Mouse (Mus musculus): ENCODE measurements at regions not wholly inside any gene's neighbourhood (a gene's known extent, or its start where the extent isn't known, plus 50 kb on each side); places are given as distances from the start of the nearest gene placed in this dataset.

DNA sequence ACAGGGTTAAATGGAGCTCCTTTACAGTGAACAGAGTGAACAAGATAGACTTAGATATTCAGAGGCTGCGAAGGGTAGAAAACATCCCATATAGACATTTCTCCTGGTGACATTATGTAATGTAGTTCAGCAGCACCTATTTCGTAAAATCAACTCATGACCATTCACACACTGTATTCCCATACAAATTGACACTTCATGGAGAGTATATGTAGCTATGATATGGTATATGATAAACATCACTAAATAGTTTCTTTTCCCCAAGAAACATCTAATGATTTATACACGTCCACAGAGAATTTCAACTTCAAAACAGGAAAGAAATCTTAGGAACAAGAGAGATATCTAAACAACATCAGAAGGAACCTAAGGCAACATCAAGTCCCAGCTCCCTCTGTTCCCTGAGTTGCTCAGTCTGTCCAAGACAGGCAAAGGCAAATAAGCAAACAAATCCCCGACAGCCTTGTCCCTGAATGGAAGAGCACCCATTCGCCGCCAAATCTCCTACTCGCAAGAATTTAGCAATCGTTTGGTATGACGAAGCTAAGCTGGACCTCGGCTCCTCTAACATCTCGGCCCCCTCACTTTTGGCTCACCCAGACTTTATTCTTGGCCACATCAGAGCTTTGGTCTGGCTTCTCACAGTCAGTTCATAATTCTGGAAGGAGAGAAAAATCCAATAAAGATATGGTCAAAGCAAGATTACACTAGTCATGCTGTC, 148.0 kb downstream of the Cox18 start:
- H3K9me3 ChIP-seq (replicated peaks; ENCODE audit: control insufficient read depth, low read length) = no peaks in the 10 kb centered on the region
- TF ChIP-seq EP300 (IDR thresholded peaks at IDR 0.05; ENCODE audit: low read depth) (no peak), CTCF (IDR thresholded peaks at IDR 0.05; ENCODE audit: low read depth) (no peak)
- H3K36me3 ChIP-seq (replicated peaks; ENCODE audit: control insufficient read depth, insufficient read depth, low read length) = no peaks in the 10 kb centered on the region
- H3K9ac ChIP-seq (replicated peaks; ENCODE audit: low read depth, low read length) = no peak overlapping the region
- H3K27me3 ChIP-seq (ENCODE audit: control insufficient read depth, insufficient read depth, low read length) = no peaks in the 10 kb centered on the region
- no peak overlapping the region for H3K27ac ChIP-seq (ENCODE audit: low read depth)
- no peak for DNase-seq (ENCODE audit: low spot score)
- WGBS = 76% methylated on average over 11 of the region's 11 CpGs
- H3K4me3 ChIP-seq (ENCODE audit: low read depth, low read length) = no peak overlapping the region
- no peak for ATAC-seq (ENCODE audit: insufficient read depth, low read depth)
- no peaks in the 10 kb centered on the region for H3K4me1 ChIP-seq (ENCODE audit: control insufficient read depth, insufficient read depth)
- H3K4me2 ChIP-seq (ENCODE audit: low read depth, low read length) = no peak overlapping the region

DNA sequence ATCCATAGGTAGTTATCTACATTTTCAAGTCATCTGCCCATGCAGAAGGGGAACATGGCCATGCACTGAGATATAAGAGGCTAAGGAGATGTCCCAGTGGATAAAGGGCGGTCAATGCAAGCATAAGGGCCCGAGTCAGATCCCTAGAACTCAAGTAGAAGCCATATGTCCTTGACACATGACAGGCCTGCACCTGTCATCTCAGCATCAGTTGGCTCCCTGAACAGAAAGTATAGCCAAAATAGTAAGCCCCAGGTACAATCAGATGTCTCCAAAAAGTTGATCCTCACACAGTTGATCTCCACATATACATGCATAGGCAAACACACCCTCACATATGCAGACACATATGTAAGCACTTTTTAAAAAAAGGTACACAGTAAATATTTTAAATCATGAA, 152.0 kb downstream of the Cox18 start:
- H3K9ac ChIP-seq (replicated peaks; ENCODE audit: low read depth, low read length) = no peak overlapping the region
- DNase-seq (ENCODE audit: low spot score) (no peak), ATAC-seq (ENCODE audit: insufficient read depth, low read depth) (no peak)
- no peak for TF ChIP-seq CTCF (IDR thresholded peaks at IDR 0.05; ENCODE audit: low read depth)
- TF ChIP-seq EP300 (IDR thresholded peaks at IDR 0.05; ENCODE audit: low read depth) = no peak
- H3K27me3 ChIP-seq (ENCODE audit: control insufficient read depth, insufficient read depth, low read length) = no peaks in the 10 kb centered on the region
- H3K9me3 ChIP-seq (replicated peaks; ENCODE audit: control insufficient read depth, low read length) = no peaks in the 10 kb centered on the region
- H3K4me1 ChIP-seq (ENCODE audit: control insufficient read depth, insufficient read depth) = no peaks in the 10 kb centered on the region
- H3K4me3 ChIP-seq (ENCODE audit: low read depth, low read length) = no peak overlapping the region
- H3K27ac ChIP-seq (ENCODE audit: low read depth) = no peak overlapping the region
- no peaks in the 10 kb centered on the region for H3K36me3 ChIP-seq (replicated peaks; ENCODE audit: control insufficient read depth, insufficient read depth, low read length)
- no peak overlapping the region for H3K4me2 ChIP-seq (ENCODE audit: low read depth, low read length)
- WGBS = 84% methylated on average over 2 of the region's 2 CpGs

- H3K27me3 ChIP-seq (ENCODE audit: control insufficient read depth, insufficient read depth, low read length) = 0 out of 2 replicates have a peak, but pooled peaks cover 5% of the 10 kb centered on the region
- H3K27ac ChIP-seq (ENCODE audit: low read depth) = no peak overlapping the region
- H3K4me2 ChIP-seq (ENCODE audit: low read depth, low read length) = no peak overlapping the region
- ATAC-seq (ENCODE audit: insufficient read depth, low read depth) (no peak), DNase-seq (ENCODE audit: low spot score) (no peak)
- H3K4me1 ChIP-seq (ENCODE audit: control insufficient read depth, insufficient read depth) = peaks cover 10% of the 10 kb centered on the region; the same call in 1 of the 2 replicates
- H3K9ac ChIP-seq (replicated peaks; ENCODE audit: low read depth, low read length) = no peak overlapping the region
- H3K4me3 ChIP-seq (ENCODE audit: low read depth, low read length) = no peak overlapping the region
- TF ChIP-seq CTCF (IDR thresholded peaks at IDR 0.05; ENCODE audit: low read depth) (no peak), EP300 (IDR thresholded peaks at IDR 0.05; ENCODE audit: low read depth) (no peak)
- H3K36me3 ChIP-seq (replicated peaks; ENCODE audit: control insufficient read depth, insufficient read depth, low read length) = no peaks in the 10 kb centered on the region
- H3K9me3 ChIP-seq (replicated peaks; ENCODE audit: control insufficient read depth, low read length) = no peaks in the 10 kb centered on the region
Observed at GRCm38 (mm10) chr5:90068601-90069000, 155.2 kb downstream of the Cox18 start.

GRCm38 (mm10) chr5:90067817-90068216, 156.0 kb downstream of the Cox18 start:
- H3K4me1 ChIP-seq (ENCODE audit: control insufficient read depth, insufficient read depth) = peaks cover 10% of the 10 kb centered on the region; the same call in 1 of the 2 replicates
- H3K27me3 ChIP-seq (ENCODE audit: control insufficient read depth, insufficient read depth, low read length) = 0 out of 2 replicates have a peak, but pooled peaks cover 5% of the 10 kb centered on the region
- H3K9me3 ChIP-seq (replicated peaks; ENCODE audit: control insufficient read depth, low read length) = no peaks in the 10 kb centered on the region
- DNase-seq (ENCODE audit: low spot score) (no peak), ATAC-seq (ENCODE audit: insufficient read depth, low read depth) (no peak)
- no peak overlapping the region for H3K4me2 ChIP-seq (ENCODE audit: low read depth, low read length)
- no peaks in the 10 kb centered on the region for H3K36me3 ChIP-seq (replicated peaks; ENCODE audit: control insufficient read depth, insufficient read depth, low read length)
- H3K9ac ChIP-seq (replicated peaks; ENCODE audit: low read depth, low read length) = no peak overlapping the region
- H3K4me3 ChIP-seq (ENCODE audit: low read depth, low read length) = no peak overlapping the region
- WGBS = 66% methylated on average over 7 of the region's 7 CpGs
- H3K27ac ChIP-seq (ENCODE audit: low read depth) = no peak overlapping the region
- TF ChIP-seq CTCF (IDR thresholded peaks at IDR 0.05; ENCODE audit: low read depth) = no peak
- TF ChIP-seq EP300 (IDR thresholded peaks at IDR 0.05; ENCODE audit: low read depth) = no peak

- no peak overlapping the region for H3K4me2 ChIP-seq (ENCODE audit: low read depth, low read length)
- H3K9ac ChIP-seq (replicated peaks; ENCODE audit: low read depth, low read length) = no peak overlapping the region
- WGBS = 19% methylated on average over 6 of the region's 6 CpGs
- H3K27me3 ChIP-seq (ENCODE audit: control insufficient read depth, insufficient read depth, low read length) = 0 out of 2 replicates have a peak, but pooled peaks cover 5% of the 10 kb centered on the region
- no peak overlapping the region for H3K27ac ChIP-seq (ENCODE audit: low read depth)
- peak; percentile 82 for ATAC-seq (ENCODE audit: insufficient read depth, low read depth)
- H3K4me1 ChIP-seq (ENCODE audit: control insufficient read depth, insufficient read depth) = peaks cover 10% of the 10 kb centered on the region; the same call in 1 of the 2 replicates
- TF ChIP-seq EP300 (IDR thresholded peaks at IDR 0.05; ENCODE audit: low read depth) (no peak), CTCF (IDR thresholded peaks at IDR 0.05; ENCODE audit: low read depth) (no peak)
- no peaks in the 10 kb centered on the region for H3K9me3 ChIP-seq (replicated peaks; ENCODE audit: control insufficient read depth, low read length)
- no peak overlapping the region for H3K4me3 ChIP-seq (ENCODE audit: low read depth, low read length)
- no peaks in the 10 kb centered on the region for H3K36me3 ChIP-seq (replicated peaks; ENCODE audit: control insufficient read depth, insufficient read depth, low read length)
- peak; percentile 60 for DNase-seq (ENCODE audit: low spot score)
Observed at GRCm38 (mm10) chr5:90065884-90066615, 157.8 kb downstream of the Cox18 start.

Measured in heart, postnatal 0 days (tissue).